Mouse (Mus musculus): ENCODE measurements around the gene Dchs1. TPM values are rescaled to one million over a fixed set of nuclear protein-coding genes. Genes with fewer than 3 reads are reported as not detected.
A peak's percentile ranks its signal among the peaks of the same experiment; 100 is the strongest.

Dchs1 gene
- total RNA-seq, 2 experiments from 2014 or later, result 14.1 to 15.1 TPM

DNA sequence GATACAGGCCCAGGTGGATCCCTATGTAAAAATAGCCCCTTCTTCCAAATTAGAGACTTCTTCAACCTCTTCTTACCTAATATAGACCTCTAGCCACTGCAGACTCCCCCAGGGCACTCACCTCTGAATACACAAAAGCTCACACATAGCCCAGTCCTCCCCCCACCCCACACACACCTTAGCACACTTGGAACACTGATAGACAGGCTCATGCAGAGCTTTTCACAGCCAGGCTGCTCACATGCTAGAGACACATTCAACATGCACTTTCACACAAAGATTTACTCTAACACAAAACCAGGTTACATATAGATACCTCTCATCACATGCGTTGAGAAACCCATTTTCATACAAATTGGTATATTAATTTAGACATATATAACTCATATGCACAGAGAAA is 10.1 kb downstream of the Dchs1 start:
- no peak for DNase-seq (ENCODE audit: low spot score in 2 of 2)
- no peak overlapping the region for H3K27ac ChIP-seq
- H3K4me3 ChIP-seq, result no peak overlapping the region
- no peak for TF ChIP-seq CTCF (conservative IDR thresholded peaks at IDR 0.05)

- Histone ChIP-seq H3K27ac (no peak overlapping the region), H3K4me3 (no peak overlapping the region)
- no peak for DNase-seq (ENCODE audit: low spot score in 2 of 2)
- no peak for TF ChIP-seq CTCF (conservative IDR thresholded peaks at IDR 0.05)
Observed at GRCm38 (mm10) chr7:105776026-105776425, 11.4 kb downstream of the Dchs1 start.

DNA sequence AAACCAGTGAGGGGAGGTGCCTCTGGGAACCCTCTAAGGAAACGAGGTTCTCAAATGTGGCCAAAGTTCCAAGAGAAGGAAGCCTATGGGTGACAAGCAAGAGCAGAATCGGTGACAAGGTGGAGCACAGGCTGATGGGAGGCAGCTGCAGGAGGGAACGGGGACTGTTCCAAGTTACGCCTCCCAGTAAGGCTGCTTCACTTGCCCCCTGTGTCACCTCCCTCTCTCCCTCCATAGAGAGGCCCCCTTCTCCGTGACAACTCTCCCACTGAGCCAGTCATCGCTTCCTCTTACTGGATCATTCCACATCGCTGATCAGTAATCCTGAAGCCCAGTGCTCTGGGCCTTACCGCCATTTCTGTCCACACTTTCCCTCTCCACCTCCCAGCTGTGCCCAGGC is 12.8 kb downstream of the Dchs1 start:
- DNase-seq (ENCODE audit: low spot score in 2 of 2), result no peak
- no peak overlapping the region for H3K4me3 ChIP-seq
- TF ChIP-seq CTCF (conservative IDR thresholded peaks at IDR 0.05), result no peak
- H3K27ac ChIP-seq, result no peak overlapping the region

- no peak for TF ChIP-seq CTCF (conservative IDR thresholded peaks at IDR 0.05)
- Histone ChIP-seq H3K4me3 (no peak overlapping the region), H3K27ac (no peak overlapping the region)
- DNase-seq (ENCODE audit: low spot score in 2 of 2), result no peak
Observed at GRCm38 (mm10) chr7:105773041-105773440, 14.4 kb downstream of the Dchs1 start.

GRCm38 (mm10) chr7:105772331-105772730 is 15.1 kb downstream of the Dchs1 start:
- no peak for TF ChIP-seq CTCF (conservative IDR thresholded peaks at IDR 0.05)
- H3K27ac ChIP-seq, result no peak overlapping the region
- no peak for DNase-seq (ENCODE audit: low spot score in 2 of 2)

DNA sequence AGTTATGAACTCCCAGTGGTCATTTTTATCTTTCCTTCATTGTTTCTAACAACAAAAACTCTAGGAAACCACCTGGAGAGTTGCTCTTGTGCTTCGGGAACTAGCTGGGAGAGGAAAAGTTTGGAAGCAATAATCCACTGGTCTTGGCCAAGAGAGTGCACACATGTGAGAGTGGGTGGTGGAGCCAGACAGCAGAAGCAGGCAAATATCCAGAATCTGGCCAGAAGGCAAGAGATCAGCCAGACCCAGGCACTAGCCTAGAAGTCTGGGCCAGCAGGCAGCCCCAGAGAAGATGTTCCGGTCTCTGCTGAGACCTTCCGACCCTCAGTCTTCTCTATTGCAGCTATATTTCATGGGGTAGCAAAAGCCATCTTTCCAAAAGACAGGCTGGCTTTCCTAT is 17.5 kb downstream of the Dchs1 start:
- TF ChIP-seq CTCF (conservative IDR thresholded peaks at IDR 0.05), result no peak
- Histone ChIP-seq H3K27ac (no peak overlapping the region), H3K4me3 (no peak overlapping the region)
- DNase-seq (ENCODE audit: low spot score in 2 of 2), result no peak

More at GRCm38 (mm10) chr7:105772331-105772730, 15.1 kb downstream of the Dchs1 start:
- no peak overlapping the region for H3K4me3 ChIP-seq

DNA sequence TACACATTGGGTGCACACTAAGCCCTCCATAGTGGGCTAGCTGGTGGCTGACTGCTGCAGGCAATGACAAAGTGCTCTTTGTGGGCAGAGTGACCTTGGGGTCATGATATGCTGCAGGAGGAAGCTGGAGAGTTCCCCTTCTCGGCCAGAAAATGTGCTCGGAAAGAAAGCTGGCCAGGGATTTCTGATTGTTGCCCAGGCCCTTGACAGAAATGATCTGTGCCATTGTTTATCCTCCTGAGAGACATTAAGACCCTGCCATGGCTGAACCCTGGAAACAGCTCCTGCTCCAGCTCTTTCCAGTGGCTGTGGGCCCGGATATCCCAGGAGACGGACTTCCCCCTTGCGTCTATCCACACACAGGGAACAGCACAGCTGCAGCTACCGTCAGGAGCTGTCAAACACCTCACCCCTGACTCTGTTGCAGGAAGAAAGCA is 19.7 kb downstream of the Dchs1 start:
- Histone ChIP-seq H3K4me3 (no peak overlapping the region), H3K27ac (peak overlapping the region; percentile 40; the same call in 1 of the 2 replicates)
- no peak for TF ChIP-seq CTCF (conservative IDR thresholded peaks at IDR 0.05)
- DNase-seq (ENCODE audit: low spot score in 2 of 2), result no peak

DNA sequence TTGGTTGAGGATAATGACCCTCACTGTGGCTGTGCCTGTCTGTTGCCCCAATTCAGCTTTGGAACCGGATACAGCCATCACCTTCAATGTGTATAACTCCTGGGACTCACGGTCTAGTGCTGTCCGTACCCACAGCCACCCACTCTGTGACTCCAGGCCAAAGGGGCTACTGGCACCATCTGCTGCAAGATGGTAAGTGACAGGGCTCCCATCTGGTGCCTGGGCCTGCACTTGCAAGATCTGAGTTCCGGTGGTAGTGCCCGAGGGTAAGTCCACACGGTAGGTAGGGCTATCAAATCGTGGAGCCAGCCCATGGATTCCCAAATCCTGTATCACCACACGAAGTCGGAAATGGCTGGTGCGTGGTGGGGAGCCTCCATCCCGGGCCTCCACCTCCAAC is 23.1 kb downstream of the Dchs1 start:
- no peak for DNase-seq (ENCODE audit: low spot score in 2 of 2)
- no peak overlapping the region for H3K27ac ChIP-seq
- H3K4me3 ChIP-seq, result no peak overlapping the region
- no peak for TF ChIP-seq CTCF (conservative IDR thresholded peaks at IDR 0.05)

DNA sequence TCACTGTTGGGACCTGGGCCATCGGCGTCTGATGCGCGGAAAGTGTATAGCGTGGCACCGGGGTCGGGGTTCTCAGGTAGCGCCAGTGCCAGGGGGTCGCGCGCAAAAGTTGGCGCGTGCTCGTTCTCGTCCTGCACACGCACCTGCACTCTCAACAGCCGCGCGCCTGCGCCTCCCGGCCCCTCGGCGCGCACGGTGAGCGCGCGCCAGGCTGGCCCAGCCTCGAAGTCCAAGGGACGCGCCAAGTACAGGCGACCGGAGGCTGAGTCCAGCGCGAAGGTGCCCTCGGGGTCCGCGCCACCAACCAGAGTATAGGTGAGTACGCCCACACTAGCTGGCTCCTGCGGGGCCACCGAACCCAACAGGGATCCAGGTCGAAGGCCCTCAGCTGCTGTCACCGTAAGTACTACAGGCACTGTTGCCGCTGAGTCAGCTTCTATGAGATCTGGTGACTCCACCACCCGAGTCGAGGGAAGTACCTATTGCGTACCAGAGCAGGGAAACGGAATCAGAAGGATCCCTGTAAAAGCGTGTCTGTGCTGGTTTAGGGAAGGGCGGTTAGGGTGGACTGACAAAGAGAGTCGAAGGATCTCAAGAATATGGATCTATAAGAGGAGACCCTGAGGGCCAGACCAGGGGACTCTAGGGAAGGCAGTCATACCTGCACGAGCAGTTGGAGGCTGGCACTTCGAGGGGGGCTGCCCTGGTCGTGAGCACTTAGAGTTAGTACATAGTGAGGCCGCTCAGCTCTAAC is 24.8 kb downstream of the Dchs1 start:
- DNase-seq (ENCODE audit: low spot score in 2 of 2), result no peak
- Histone ChIP-seq H3K4me3 (peak overlapping the region; percentile 48), H3K27ac (no peak overlapping the region)
- no peak for TF ChIP-seq CTCF (conservative IDR thresholded peaks at IDR 0.05)

- no peak for TF ChIP-seq CTCF (conservative IDR thresholded peaks at IDR 0.05)
- H3K27ac ChIP-seq, result no peak overlapping the region
Observed at GRCm38 (mm10) chr7:105761813-105762484, 25.5 kb downstream of the Dchs1 start.

DNA sequence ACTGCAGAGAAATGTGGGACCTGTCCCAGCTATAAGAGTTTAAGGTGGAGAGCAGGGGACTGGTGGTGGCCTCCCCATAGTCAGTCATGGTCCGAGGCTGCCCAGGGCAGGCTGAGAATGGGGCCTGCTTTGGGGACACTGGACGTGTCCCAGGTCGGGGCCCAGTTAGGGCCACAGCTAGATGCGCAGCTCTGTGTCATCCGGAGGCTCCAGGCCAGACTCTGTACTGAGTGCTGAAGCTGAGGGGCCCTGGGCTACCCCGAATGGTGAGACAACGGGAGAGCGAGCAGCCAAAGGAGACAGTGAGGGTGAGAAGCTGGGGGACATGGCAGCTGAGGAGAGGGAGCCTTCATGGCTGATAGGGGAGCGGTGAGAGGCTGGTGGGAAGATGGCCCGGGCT is 34.2 kb downstream of the Dchs1 start:
- DNase-seq (ENCODE audit: low spot score in 2 of 2), result no peak
- H3K4me3 ChIP-seq, result no peak overlapping the region
- H3K27ac ChIP-seq, result no peak overlapping the region; the same call in 1 of the 2 replicates
- no peak for TF ChIP-seq CTCF (conservative IDR thresholded peaks at IDR 0.05)

More at GRCm38 (mm10) chr7:105761813-105762484, 25.5 kb downstream of the Dchs1 start:
- H3K4me3 ChIP-seq, result peak overlapping the region; percentile 48
- DNase-seq (ENCODE audit: low spot score in 2 of 2), result no peak

- DNase-seq (ENCODE audit: low spot score in 2 of 2), result no peak
- H3K4me3 ChIP-seq, result no peak overlapping the region
- TF ChIP-seq CTCF (conservative IDR thresholded peaks at IDR 0.05), result peak; percentile 26; the same call in 1 of the 2 replicates
- peak overlapping the region; percentile 93 for H3K27ac ChIP-seq
Observed at GRCm38 (mm10) chr7:105752716-105753115, 34.7 kb downstream of the Dchs1 start.
